Mouse (Mus musculus): ENCODE measurements around the gene Kirrel3. TPM values are rescaled to one million over a fixed set of nuclear protein-coding genes. Genes with fewer than 3 reads are reported as not detected.

The Kirrel3 gene
- polyA plus RNA-seq, 1 experiment from 2014 or later = 1.0 TPM

GRCm38 (mm10) chr9:34877799-34878198 lies 392.1 kb downstream of the Kirrel3 start:
- Histone ChIP-seq H3K27ac (no peak overlapping the region), H3K27me3 (ENCODE audit: insufficient read depth, poor library complexity, severe bottlenecking) (no peaks in the 10 kb centered on the region), H3K9me3 (no peaks in the 10 kb centered on the region), H3K4me1 (peaks cover 10% of the 10 kb centered on the region), H3K36me3 (no peaks in the 10 kb centered on the region), H3K4me3 (no peak overlapping the region)
- 59% methylated on average over 3 of the region's 3 CpGs for WGBS
- DNase-seq (ENCODE audit: low spot score) = no peak

DNA sequence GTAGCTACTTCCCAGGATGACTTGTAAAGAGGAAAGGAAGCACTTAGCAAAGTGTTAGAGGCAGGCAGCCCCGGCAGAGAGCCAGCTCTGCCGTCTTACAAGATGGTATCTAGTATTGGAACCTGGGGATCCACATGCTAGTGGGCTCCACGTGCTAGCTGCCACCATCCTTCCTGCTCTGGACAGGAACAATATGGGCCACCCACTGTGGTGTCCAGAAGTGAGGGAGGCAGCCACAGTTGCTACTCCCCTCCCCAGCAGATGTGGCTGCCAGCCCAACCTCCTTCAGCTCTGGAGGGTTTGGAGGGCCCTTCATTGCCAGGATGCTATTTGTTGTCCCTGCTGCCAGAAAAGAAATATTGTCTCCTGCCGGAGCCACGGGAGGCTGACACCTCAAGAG lies 396.1 kb downstream of the Kirrel3 start:
- no peak overlapping the region for H3K27ac ChIP-seq
- DNase-seq (ENCODE audit: low spot score) = no peak
- WGBS = 30% methylated on average over 5 of the region's 5 CpGs

GRCm38 (mm10) chr9:34882211-34882610 lies 396.5 kb downstream of the Kirrel3 start:
- Histone ChIP-seq H3K27ac (no peak overlapping the region), H3K4me3 (no peak overlapping the region), H3K9me3 (no peaks in the 10 kb centered on the region), H3K27me3 (ENCODE audit: insufficient read depth, poor library complexity, severe bottlenecking) (no peaks in the 10 kb centered on the region), H3K36me3 (no peaks in the 10 kb centered on the region), H3K4me1 (no peaks in the 10 kb centered on the region)
- WGBS = 42% methylated on average over 2 of the region's 2 CpGs
- DNase-seq (ENCODE audit: low spot score) = no peak

More for the DNA sequence above, 396.1 kb downstream of the Kirrel3 start:
- no peaks in the 10 kb centered on the region for H3K36me3 ChIP-seq
- no peaks in the 10 kb centered on the region for H3K27me3 ChIP-seq (ENCODE audit: insufficient read depth, poor library complexity, severe bottlenecking)
- no peaks in the 10 kb centered on the region for H3K4me1 ChIP-seq
- H3K4me3 ChIP-seq = no peak overlapping the region
- no peaks in the 10 kb centered on the region for H3K9me3 ChIP-seq

GRCm38 (mm10) chr9:34883122-34883521 lies 397.4 kb downstream of the Kirrel3 start:
- Histone ChIP-seq H3K36me3 (no peaks in the 10 kb centered on the region), H3K4me3 (no peak overlapping the region), H3K27ac (no peak overlapping the region), H3K27me3 (ENCODE audit: insufficient read depth, poor library complexity, severe bottlenecking) (no peaks in the 10 kb centered on the region), H3K9me3 (no peaks in the 10 kb centered on the region), H3K4me1 (no peaks in the 10 kb centered on the region)
- 30% methylated on average over 4 of the region's 4 CpGs for WGBS
- no peak for DNase-seq (ENCODE audit: low spot score)

DNA sequence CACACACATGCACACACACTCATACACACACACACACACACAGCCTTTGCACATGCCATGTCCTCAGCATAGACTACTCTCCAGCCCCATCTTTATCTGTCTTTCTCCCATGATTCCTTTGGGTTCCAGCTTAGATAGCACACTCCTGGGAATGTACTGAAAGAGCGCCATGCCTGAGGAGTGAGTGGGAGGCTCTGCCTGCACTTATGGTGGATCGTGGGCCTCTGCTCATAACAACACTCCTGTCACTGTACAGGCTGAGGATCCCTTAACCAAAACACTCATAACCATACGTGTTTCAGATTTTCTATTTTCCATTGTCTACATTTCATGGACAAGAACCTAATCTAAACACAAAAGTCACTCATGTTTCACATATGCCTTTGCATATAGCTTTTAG lies 398.6 kb downstream of the Kirrel3 start:
- Histone ChIP-seq H3K27ac (no peak overlapping the region), H3K27me3 (ENCODE audit: insufficient read depth, poor library complexity, severe bottlenecking) (no peaks in the 10 kb centered on the region), H3K9me3 (no peaks in the 10 kb centered on the region), H3K4me3 (no peak overlapping the region), H3K4me1 (no peaks in the 10 kb centered on the region), H3K36me3 (no peaks in the 10 kb centered on the region)
- DNase-seq (ENCODE audit: low spot score) = no peak
- WGBS = 75% methylated on average over 3 of the region's 3 CpGs

- no peak for DNase-seq (ENCODE audit: low spot score)
- WGBS = 79% methylated on average over 3 of the region's 3 CpGs
- no peaks in the 10 kb centered on the region for H3K4me1 ChIP-seq
- no peaks in the 10 kb centered on the region for H3K27me3 ChIP-seq (ENCODE audit: insufficient read depth, poor library complexity, severe bottlenecking)
- H3K4me3 ChIP-seq = no peak overlapping the region
- no peak overlapping the region for H3K27ac ChIP-seq
- H3K36me3 ChIP-seq = no peaks in the 10 kb centered on the region
- no peaks in the 10 kb centered on the region for H3K9me3 ChIP-seq
Measured at GRCm38 (mm10) chr9:34884942-34885341, 399.2 kb downstream of the Kirrel3 start.

DNA sequence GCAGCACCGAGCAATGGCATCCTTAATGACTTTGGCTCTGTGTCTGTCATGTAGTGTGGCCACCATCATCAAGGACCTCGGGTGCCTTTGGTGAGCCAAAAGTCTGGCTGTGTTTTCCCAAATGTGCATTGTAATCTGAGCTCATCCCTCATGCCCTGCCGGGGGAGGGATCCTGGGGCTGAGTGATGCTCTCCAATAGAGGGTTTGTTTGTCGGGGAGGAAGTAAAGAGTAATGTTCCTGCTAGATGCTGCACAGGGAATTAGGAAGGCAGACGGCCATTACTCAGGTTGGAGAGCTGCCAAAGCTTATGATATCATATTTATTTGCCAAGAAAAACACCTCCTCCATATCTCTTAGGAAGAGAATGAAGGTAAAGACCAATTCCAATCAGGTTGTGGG lies 401.1 kb downstream of the Kirrel3 start:
- Histone ChIP-seq H3K4me1 (no peaks in the 10 kb centered on the region), H3K4me3 (no peak overlapping the region), H3K27me3 (ENCODE audit: insufficient read depth, poor library complexity, severe bottlenecking) (no peaks in the 10 kb centered on the region), H3K27ac (no peak overlapping the region), H3K36me3 (no peaks in the 10 kb centered on the region), H3K9me3 (no peaks in the 10 kb centered on the region)
- DNase-seq (ENCODE audit: low spot score) = no peak
- 46% methylated on average over 5 of the region's 5 CpGs for WGBS

DNA sequence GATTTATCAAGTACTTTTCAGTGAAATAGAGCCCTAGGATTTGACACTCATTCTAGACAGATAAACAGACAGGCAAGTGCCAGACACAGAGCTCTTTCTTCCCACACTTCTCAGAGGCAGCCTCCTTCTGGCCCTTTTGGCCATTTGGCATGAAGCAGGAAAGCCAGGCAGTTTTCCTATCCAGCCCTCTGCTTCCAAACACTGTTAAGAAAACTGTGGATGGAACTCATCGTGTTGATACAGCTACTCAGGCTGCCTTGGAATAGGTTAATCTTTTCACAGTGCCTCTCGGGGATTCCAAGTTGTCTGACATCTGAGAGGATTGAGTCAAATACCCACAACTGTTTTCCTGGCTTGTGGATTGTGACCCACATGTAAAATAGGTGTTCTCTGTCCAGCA lies 401.5 kb downstream of the Kirrel3 start:
- Histone ChIP-seq H3K4me3 (no peak overlapping the region), H3K9me3 (no peaks in the 10 kb centered on the region), H3K4me1 (no peaks in the 10 kb centered on the region), H3K27ac (no peak overlapping the region), H3K36me3 (no peaks in the 10 kb centered on the region), H3K27me3 (ENCODE audit: insufficient read depth, poor library complexity, severe bottlenecking) (no peaks in the 10 kb centered on the region)
- WGBS = 23% methylated on average over 2 of the region's 2 CpGs
- DNase-seq (ENCODE audit: low spot score) = no peak

DNA sequence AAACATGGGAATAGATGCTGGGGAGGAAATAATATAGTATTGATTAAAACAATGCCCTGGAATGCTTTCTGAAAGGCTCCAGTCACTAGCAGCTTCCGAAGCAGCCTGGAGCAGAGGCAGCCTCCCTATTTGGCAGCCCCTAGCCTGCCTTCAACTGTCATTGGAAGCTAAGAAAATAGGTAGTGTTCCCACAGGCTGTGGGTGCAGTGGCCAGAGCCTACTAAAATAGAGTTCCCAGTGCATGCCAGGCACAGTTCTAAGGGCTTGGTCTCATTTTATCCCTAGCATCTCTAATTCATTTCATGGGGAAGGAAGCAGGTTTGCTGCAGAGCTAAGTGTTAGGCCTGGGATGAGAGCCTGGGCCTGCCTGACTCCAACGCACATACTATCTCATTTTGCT lies 402.6 kb downstream of the Kirrel3 start:
- H3K9me3 ChIP-seq = no peaks in the 10 kb centered on the region
- no peak for DNase-seq (ENCODE audit: low spot score)
- no peak overlapping the region for H3K4me3 ChIP-seq
- H3K27ac ChIP-seq = no peak overlapping the region
- no peaks in the 10 kb centered on the region for H3K36me3 ChIP-seq
- 75% methylated on average over 2 of the region's 2 CpGs for WGBS
- H3K27me3 ChIP-seq (ENCODE audit: insufficient read depth, poor library complexity, severe bottlenecking) = no peaks in the 10 kb centered on the region
- H3K4me1 ChIP-seq = no peaks in the 10 kb centered on the region

GRCm38 (mm10) chr9:34901216-34901615 lies 415.5 kb downstream of the Kirrel3 start:
- no peak for DNase-seq (ENCODE audit: low spot score)
- Histone ChIP-seq H3K9me3 (no peaks in the 10 kb centered on the region), H3K4me3 (no peak overlapping the region), H3K27me3 (ENCODE audit: insufficient read depth, poor library complexity, severe bottlenecking) (no peaks in the 10 kb centered on the region), H3K4me1 (no peaks in the 10 kb centered on the region), H3K36me3 (no peaks in the 10 kb centered on the region), H3K27ac (no peak overlapping the region)
- 74% methylated on average over 4 of the region's 4 CpGs for WGBS

- no peak for DNase-seq (ENCODE audit: low spot score)
- Histone ChIP-seq H3K9me3 (no peaks in the 10 kb centered on the region), H3K4me1 (no peaks in the 10 kb centered on the region), H3K27ac (no peak overlapping the region), H3K36me3 (no peaks in the 10 kb centered on the region), H3K4me3 (no peak overlapping the region), H3K27me3 (ENCODE audit: insufficient read depth, poor library complexity, severe bottlenecking) (no peaks in the 10 kb centered on the region)
- 65% methylated on average over 2 of the region's 2 CpGs for WGBS
Measured at GRCm38 (mm10) chr9:34901888-34902287, 416.2 kb downstream of the Kirrel3 start.

DNA sequence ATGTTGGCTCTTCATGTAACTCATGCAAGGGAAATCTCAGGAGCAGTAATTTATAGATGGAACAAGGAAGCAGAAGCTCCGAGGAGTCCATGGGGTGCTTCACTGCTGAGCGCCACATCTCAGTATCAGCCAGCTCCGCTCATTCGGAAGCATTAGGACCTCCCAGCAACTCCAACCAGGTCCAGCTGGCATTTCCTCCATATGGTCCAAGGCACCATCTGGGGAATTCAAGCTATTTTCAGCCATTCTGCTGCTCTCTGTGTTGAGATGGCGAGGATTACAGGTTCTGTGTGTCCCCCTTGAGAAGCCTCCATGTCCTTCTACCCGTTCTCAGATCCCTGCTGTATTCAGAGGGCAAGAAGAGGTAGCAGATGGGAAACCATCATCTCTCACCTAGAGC lies 419.5 kb downstream of the Kirrel3 start:
- no peaks in the 10 kb centered on the region for H3K4me1 ChIP-seq
- H3K27ac ChIP-seq = no peak overlapping the region
- 81% methylated on average over 6 of the region's 6 CpGs for WGBS
- no peaks in the 10 kb centered on the region for H3K27me3 ChIP-seq (ENCODE audit: insufficient read depth, poor library complexity, severe bottlenecking)
- H3K36me3 ChIP-seq = no peaks in the 10 kb centered on the region
- DNase-seq (ENCODE audit: low spot score) = no peak
- no peaks in the 10 kb centered on the region for H3K9me3 ChIP-seq
- no peak overlapping the region for H3K4me3 ChIP-seq

DNA sequence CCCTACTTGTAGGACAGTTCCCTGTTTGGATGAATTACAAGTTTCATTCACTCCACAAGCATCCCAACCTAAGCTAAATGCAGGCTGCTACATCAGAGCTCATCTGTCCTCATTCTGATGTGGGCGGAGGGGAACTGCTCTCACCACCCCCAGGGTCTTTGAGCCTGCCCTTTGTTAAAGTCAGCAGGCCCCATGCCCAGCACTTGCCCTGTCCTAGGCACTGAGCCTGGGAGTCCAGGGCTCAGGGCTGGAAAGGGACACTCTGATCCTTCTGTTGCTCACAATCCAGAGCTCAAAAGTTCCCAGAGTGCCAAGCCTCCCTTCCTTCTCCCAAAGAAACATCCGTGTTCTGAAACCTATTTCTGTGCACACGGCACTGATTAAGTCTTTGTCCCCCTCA lies 422.3 kb downstream of the Kirrel3 start:
- no peak overlapping the region for H3K27ac ChIP-seq
- no peak for DNase-seq (ENCODE audit: low spot score)
- H3K4me1 ChIP-seq = no peaks in the 10 kb centered on the region
- H3K4me3 ChIP-seq = no peak overlapping the region
- H3K27me3 ChIP-seq (ENCODE audit: insufficient read depth, poor library complexity, severe bottlenecking) = no peaks in the 10 kb centered on the region
- WGBS = 76% methylated on average over 3 of the region's 3 CpGs
- no peaks in the 10 kb centered on the region for H3K9me3 ChIP-seq
- H3K36me3 ChIP-seq = no peaks in the 10 kb centered on the region

- H3K27ac ChIP-seq = no peak overlapping the region
- DNase-seq (ENCODE audit: low spot score) = no peak
- 75% methylated on average over 7 of the region's 7 CpGs for WGBS
Measured at GRCm38 (mm10) chr9:34911838-34912237, 426.1 kb downstream of the Kirrel3 start.

More at GRCm38 (mm10) chr9:34911838-34912237, 426.1 kb downstream of the Kirrel3 start:
- Histone ChIP-seq H3K27me3 (ENCODE audit: insufficient read depth, poor library complexity, severe bottlenecking) (no peaks in the 10 kb centered on the region), H3K9me3 (no peaks in the 10 kb centered on the region), H3K36me3 (no peaks in the 10 kb centered on the region), H3K4me1 (no peaks in the 10 kb centered on the region), H3K4me3 (no peak overlapping the region)
